Mouse (Mus musculus) cerebellum, postnatal 36 days (tissue): ENCODE data around the gene Dync1h1.
"Not testable (repeated sequence)": the region's sequence is repeated elsewhere in the genome, so short reads cannot be mapped to it uniquely, and the experiment has no call there.

Experiments used
- DNase-seq, 2 experiments: peaks; one replicate each; pipeline ENCODE4 v3.0.0; 2021 to 2022; ENCODE audit warnings: mixed read lengths in 2 of 2

Dync1h1 gene

GRCm38 (mm10) chr12:110696975-110697400 lies 95.7 kb downstream of the Dync1h1 start:
- peak in 1 of 2 experiments; percentile 20 for DNase-seq

- DNase-seq = no peak
Measured at GRCm38 (mm10) chr12:110697457-110697856, 96.2 kb downstream of the Dync1h1 start.

- DNase-seq = no peak
Measured at GRCm38 (mm10) chr12:110698080-110698479, 96.8 kb downstream of the Dync1h1 start.

- no peak for DNase-seq
Measured at GRCm38 (mm10) chr12:110698523-110699170, 97.4 kb downstream of the Dync1h1 start.

DNA sequence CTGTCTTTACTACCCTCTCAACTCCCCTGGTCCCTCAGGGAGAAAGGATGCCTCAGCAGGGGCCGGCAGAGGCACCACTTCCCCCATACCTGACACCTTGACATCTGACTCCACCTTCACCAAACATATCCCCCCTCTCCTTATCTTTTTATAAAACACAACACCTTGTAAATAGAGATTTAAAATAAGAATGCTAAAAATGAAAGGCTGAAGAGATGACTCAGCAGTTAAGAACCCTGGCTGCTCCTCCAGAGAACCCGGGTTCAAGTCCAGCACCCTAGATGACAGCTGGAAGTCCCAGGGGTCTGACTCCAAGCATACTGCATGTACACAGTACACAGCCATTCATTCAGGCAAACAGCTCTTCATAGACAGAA lies 97.9 kb downstream of the Dync1h1 start:
- no peak for DNase-seq

DNA sequence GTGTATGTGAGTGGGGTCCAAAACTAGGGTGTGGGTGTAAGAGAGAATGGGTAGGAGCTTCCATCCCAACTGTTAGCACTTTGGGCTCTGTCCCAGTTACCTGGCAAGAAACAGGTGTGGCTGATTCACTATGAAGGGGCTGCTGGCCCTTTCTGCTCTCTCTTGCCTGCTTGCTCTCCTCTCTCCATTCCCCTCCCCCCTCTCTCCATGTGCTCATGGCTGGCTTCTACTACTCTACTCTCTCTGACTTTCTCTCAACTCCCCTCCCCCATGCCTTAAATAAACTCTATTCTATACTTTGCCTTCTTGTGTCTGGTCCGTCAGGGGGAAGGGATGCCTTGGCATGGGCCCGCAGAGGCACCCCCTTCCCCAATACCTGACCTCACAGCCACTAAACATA lies 99.5 kb downstream of the Dync1h1 start:
- no peak for DNase-seq

DNA sequence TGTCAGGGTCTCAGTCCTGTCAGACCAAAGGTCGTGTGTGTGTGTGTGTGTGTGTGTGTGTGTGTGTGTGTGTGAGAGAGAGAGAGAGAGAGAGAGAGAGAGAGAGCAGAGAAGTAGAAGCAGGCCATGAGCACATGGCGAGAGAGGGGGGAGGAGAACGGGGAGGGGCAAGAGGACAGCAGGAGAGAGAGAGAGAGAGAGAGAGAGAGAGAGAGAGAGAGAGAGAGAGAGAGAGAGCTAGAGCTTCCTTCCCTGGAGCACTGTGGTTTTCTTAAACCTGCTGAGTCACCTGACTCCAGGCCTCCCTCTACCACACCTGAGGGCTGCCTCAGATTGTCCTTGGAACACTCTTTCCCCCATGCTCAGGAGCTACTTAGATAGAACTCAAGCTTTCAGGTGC lies 100.1 kb downstream of the Dync1h1 start:
- DNase-seq = not testable (repeated sequence)

DNA sequence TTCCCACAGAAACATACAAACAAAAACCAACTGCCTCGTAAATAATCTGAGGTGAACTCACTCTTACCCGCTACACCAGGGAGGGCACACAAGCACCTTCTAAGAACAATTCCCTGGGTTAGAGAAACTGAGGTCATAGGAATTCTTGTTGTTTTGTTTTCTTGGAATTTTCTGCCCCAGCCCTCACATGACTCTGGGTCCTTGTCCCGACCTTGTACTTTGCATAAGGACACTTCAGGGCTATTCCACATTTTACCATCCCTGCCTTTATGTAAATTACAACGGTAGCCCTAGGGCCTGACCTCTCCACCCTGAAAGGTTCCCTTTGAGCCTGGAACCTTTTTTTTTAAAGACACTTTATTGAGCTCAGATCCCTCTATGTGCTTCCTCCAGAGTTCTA lies 101.3 kb downstream of the Dync1h1 start, which contains the start of gene Hsp90aa1:
TSS of gene Hsp90aa1 (minus strand) at position 173 of the 400 bp plus-strand sequence.
- no peak for DNase-seq

- peak; percentile 82 to 83 for DNase-seq
Measured at GRCm38 (mm10) chr12:110703008-110703471, 101.8 kb downstream of the Dync1h1 start.

DNA sequence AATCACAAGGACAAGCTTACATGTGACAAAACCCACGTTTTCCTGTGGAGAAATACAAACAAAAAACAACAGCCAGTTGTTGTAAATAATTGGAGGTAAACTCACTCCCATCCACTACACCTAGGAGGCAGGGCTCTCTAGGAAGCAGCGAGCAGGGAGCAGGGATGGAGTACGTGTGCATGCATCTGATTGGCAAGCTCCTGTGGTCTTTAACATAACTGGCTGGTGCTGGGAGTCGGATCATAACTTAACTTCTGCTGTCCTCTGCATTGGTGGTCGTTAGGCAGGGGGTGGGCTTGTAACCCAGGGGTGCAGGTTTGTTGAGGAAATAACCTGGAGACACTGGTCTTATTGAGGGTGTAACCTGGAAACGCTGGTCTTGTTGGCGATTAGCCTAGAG lies 102.4 kb downstream of the Dync1h1 start:
- no peak for DNase-seq

GRCm38 (mm10) chr12:110705419-110705818 lies 104.2 kb downstream of the Dync1h1 start:
- not testable (repeated sequence) for DNase-seq

DNA sequence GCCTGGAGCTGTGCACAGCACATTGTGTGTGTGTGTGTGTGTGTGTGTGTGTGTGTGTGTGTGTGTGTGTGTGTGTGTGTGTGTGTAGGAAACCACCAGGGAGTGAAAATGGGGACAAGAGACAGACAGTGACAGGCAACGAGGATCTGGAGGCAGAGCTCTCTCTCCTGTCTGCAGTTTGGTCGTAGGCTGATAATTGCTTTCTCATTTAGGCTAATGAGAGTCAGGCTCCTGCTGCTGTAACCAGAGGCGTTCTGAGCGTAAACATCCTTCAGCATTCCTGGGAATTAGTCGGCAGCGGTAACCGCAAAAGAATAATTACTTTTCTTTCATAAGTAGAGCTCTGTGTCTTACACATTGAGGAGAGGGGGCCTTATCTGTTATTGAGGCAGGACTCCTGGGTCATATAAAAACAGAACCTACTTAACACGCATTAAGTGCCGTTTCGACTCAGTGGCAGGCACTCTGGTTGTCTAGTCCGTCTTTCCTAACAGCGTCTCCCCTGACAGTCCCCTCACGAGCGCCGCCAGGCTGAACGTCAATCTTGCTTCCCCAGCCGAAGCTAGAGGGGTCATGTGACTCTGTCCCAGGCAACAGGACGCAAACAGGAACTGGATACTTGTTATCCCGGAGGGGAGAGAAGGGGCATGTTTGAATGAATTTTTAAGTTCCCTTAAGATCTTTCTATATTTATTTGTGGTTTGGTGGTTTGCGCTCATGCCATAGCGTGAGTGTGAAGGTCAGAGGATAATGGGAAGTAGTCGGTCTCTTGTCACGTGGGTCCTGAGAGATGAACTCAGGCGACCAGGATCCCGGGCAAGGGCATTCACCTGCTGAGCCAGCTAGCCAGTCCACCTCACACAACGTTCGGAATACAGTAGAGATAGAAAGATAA lies 105.3 kb downstream of the Dync1h1 start:
- DNase-seq = peak; percentile 31 to 34

DNA sequence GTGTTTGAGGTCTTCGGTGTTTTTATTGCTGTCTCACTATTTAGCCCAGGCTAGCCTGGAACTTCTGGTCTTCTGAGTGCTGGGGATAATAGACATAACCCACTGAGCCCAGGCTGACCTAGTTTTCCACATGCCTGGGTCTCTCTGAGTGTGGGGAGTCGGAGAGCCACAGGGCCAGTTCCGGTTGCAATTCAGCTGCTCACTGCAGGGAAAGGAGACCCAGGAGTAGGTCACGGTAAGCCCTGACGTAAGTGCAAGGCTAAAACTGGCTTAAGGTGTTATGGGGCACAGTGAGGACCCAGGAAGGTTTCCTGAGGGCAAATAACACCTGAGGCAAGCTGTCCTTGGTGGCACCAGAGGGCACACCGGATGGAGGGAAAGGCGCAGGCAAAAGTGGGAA lies 106.2 kb downstream of the Dync1h1 start:
- DNase-seq = no peak

- no peak for DNase-seq
Measured at GRCm38 (mm10) chr12:110711270-110711669, 110.0 kb downstream of the Dync1h1 start.

- DNase-seq = no peak
Measured at GRCm38 (mm10) chr12:110713784-110714183, 112.5 kb downstream of the Dync1h1 start.

DNA sequence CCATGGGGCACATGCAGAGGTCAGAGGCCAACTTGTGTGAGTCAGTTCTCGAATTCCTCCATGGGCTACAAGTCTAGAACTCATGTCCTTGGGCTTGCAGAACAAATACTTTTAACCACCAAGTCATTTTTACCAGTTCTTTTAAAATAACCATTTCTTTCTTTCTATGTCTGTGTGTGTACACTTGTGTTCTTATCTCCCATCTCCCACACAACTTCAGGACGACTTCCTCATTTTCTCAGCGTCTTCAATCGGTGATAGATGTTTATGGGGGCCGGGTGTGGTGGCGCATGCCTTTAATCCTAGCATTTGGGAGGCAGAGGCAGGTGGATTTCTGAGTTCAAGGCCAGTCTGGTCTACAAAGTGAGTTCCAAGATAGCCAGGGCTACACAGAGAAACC lies 113.0 kb downstream of the Dync1h1 start:
- DNase-seq = no peak

GRCm38 (mm10) chr12:110716004-110716403 lies 114.8 kb downstream of the Dync1h1 start:
- DNase-seq = no peak
